Mouse (Mus musculus): ENCODE results near the gene Actl7b.

Actl7b gene

DNA sequence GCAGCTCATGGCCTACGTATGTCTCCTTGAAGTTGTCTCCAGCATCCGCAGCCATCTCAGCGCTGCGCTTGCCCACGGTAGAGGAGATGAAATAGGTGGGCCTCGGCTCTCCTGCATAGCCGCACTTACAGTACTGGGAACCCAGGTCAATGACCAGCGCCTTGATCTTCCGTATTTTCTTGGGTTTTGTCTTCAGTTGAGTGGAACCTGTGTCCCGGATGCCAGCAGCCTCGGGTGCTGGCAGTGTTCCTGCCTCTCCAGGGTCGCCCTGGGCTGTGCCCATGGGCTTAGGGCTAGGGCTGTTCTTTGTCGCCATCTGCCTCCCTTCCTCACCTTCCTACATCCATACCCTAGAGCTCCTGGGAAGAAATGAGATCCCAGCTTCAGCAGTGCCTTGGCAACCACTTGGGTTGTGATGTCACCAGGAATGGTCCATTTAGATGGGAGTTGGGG, at the start of gene Actl7b:
Gene Actl7b (minus strand): TSS at position 403 of the 453 bp plus-strand sequence.
- DNase-seq (ENCODE audit: low spot score) = no peak

- no peak for DNase-seq (ENCODE audit: low spot score)
Measured at GRCm38 (mm10) chr4:56771065-56771464, 29.8 kb upstream of the Actl7b start.

DNA sequence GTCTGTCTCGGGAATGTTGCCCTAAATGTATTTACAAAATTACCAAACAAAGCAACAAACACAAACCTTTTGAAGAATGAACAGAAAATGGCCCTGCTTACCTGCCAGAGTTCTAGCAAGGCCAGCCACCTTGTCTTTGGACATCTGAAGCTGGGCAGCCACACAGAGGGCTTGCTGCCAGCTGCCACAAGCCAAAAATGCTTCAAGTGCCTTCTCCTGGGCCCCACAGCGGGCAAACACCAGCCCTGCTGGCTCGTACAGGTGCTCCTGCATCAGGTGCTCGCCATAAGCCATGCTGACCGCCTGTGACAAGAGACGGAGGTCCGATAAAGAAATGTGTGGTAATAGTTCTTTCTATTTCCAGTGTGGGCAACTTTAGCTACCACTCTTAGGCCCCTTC, 27.7 kb upstream of the Actl7b start:
- DNase-seq (ENCODE audit: low spot score) = no peak

DNA sequence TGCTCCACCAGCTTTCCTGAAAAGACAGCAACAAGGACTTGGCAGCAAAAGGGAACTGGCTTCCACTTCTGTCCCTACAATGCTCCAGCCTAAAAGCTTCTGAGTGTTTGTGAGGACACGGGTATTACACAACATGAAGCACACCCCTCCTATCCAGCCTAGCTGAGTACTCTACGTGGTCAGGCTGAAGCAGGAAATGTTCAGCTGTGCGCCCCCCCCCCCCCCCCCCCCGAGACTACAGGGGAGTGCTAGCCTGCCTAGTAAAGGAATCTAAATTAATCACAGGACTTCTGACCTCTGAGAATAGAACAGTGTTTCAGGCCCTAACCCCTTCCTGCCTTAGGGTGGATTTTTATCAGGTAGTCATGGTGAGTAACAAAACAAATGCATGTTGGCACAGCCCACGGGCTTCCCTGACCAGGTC, 26.6 kb upstream of the Actl7b start:
- no peak for DNase-seq (ENCODE audit: low spot score)

- no peak for DNase-seq (ENCODE audit: low spot score)
Measured at GRCm38 (mm10) chr4:56757693-56758092, 16.4 kb upstream of the Actl7b start.

GRCm38 (mm10) chr4:56756966-56757600, 15.8 kb upstream of the Actl7b start:
- DNase-seq (ENCODE audit: low spot score) = no peak

DNA sequence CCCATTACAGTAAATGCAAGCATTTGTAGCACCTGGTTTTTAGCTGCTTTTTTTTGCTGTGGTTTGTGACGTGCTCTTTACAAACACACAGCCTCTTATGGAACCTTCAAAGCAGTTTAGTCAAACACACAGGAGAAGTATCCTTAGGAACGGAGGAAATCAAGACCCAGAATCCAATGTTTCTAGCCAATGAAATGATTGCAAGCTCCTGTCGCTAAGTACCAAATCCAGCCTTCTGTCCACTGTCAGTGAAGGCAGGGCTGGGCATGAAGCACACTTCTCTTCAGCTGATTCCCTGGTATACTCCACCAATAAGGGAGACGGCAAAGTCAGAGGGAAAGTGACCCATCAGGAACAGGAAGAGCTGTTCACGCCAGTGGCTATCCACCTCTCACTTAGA, 14.8 kb upstream of the Actl7b start:
- DNase-seq (ENCODE audit: low spot score) = no peak

DNA sequence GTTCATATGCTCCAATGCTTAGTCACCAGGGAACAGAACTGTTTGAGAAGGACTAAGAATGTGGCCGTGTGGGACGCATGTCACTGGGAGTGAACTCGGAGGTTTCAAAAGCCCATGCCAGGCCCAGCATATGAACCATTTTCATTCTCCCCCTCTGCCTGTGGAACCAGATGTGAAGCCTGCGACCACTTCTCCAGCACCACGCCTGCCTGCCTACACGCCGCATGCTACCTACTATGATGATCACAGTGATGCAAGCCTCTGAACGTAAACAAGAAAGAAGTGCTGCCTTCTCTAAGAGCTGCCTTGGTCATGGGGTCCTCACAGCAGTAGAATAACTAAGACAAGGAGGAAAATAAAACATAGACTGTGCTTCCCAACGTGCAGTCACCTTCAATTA, 6.2 kb upstream of the Actl7b start:
- no peak for DNase-seq (ENCODE audit: low spot score)

GRCm38 (mm10) chr4:56746345-56746744, 5.1 kb upstream of the Actl7b start:
- no peak for DNase-seq (ENCODE audit: low spot score)

GRCm38 (mm10) chr4:56743363-56744195, 2.3 kb upstream of the Actl7b start, which contains the start of gene Actl7a:
Gene Actl7a (plus strand): TSS chr4:56743413.
- DNase-seq (ENCODE audit: low spot score) = no peak

DNA sequence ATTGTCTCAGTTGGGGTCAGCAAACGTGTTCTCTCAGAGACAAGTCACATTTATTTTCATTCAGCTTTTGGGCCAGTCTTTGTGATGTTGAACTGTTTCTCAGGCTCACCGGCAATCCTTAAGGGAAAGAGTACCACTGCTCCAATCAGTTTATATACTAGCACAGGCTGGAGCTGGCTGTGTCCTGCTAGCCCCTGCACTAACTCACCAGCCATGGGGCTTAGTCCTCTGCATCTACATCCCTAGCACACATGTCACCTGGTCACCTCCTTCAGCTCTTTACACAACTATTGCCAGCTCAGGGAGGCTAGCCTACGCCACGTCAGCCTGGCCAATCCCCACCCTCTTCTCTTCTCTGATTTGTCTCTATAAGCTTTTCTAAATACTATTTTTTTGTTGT, 1.5 kb upstream of the Actl7b start:
- no peak for DNase-seq (ENCODE audit: low spot score)

DNA sequence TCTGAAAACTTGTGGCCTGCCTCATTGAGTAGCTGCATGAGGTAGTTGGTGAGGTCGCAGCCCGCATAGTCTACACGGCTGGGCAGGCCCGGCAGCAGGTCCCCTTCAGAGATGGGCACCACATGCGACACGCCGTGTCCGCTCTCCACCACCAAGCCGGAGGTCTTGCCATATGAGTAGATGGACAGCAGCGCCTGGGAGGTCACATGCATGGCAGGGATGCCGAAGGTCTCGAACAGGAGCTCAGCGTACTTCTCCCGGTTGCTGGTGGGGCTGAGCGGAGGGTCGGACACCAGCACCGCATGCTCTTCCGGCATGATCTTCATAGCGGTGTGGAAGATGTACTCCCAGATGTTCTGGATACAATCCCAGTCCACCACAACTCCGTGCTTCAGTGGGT, 632 bp downstream of the Actl7b start:
- DNase-seq (ENCODE audit: low spot score) = no peak

DNA sequence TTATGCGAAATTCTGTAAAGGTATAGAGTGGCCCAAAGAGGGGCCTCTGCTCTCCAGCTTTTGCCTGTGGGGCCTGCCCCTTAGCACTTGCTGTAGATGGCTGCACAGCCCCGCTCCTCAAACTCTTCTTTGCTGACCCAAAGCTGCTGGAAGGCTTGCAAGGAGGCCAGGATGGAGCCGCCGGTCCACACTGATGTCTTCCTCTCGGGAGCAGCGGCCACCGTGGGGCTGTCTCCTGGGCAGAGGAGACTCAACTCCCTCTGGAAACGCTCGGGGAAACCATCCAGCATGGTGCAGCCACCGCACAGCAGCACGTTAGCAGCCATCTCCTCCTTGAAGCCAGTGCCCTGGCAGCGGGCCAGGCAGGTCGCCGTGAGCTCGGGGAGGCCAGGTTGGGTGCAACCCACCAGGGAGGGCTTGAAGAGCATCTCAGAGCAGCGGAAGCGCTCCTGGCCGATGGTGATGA, 1.2 kb downstream of the Actl7b start, which contains the start of gene Gm26657:
Gene Gm26657 (plus strand): TSS at position 51 of the 466 bp plus-strand sequence.
- DNase-seq (ENCODE audit: low spot score) = no peak

DNA sequence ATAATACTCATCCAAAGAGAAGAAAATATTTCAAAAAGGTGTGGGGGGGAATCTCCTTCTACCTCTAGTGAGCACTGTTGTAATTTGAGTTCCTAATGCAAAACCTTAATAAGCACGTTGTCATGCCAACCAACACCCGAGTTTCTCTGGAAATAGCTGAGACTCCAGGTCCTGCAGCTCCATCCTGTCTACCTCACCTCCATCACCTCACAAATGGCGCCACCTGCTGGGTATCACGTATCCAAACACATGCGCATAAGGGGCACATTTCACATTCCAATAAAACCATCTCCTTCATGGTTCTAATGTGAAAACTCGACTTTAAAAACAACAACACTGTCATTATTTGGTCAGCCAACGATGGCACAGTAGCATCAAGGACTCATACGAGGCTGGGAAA, 15.4 kb downstream of the Actl7b start:
- DNase-seq (ENCODE audit: low spot score) = no peak

GRCm38 (mm10) chr4:56723237-56723636, 18.0 kb downstream of the Actl7b start:
- no peak for DNase-seq (ENCODE audit: low spot score)

DNA sequence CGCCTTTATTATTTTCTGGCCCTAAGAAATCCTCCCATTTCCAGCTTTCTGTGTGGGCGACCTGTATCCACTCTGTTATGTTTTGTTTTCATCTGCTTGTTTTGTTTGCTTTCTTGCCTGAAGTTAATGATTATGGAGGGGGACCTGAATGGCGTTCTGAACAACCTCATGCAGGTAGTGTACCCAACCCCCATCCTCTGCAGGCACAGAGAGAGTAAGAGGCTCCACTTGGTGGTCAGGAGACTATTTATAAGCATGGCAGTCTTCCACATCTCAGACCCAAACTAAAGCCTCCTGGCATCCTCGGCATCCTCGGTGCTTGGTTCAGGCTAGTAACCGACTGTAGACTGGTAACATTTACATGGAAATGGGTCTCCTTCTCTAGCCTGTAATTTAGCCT, 18.9 kb downstream of the Actl7b start:
- DNase-seq (ENCODE audit: low spot score) = no peak

DNA sequence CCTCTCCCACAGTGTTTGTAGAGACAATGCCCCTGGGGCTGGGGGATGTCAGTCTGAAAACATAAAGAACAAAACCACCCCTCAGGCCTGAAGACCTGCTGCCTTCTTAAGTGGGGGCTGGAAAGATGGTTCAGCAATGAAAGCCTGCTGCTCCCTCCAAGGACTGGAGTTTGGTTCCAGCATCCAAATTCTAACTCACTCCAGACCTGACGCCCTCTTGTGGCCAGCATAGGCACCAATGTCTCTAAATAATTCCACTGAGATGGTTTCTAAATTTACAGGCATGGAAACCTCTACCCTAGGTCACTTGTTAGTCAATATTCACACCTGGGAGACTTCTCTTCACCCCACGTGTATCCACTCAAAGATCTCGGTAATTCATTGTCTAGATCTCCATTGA, 19.8 kb downstream of the Actl7b start:
- no peak for DNase-seq (ENCODE audit: low spot score)

DNA sequence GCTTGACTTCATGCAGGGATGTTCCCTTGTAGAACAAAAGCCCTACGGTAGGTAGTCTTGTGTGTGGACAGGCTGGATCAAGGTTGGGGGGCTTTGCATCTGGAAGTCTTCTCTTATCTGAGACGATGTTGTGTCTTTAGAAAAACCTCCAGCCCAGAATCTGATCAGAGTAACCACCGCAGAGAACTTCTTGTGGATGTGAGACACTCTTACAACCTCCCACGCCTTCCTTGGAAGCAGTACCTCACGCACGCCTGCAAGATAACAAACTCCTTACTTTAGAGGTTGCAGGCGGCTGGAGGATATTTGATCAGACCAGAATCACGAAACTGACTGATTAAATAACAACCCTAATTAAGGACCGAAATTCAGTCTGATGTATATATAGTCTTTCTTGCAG, 20.8 kb downstream of the Actl7b start:
- no peak for DNase-seq (ENCODE audit: low spot score)

- no peak for DNase-seq (ENCODE audit: low spot score)
Measured at GRCm38 (mm10) chr4:56719456-56719855, 21.8 kb downstream of the Actl7b start.

DNA sequence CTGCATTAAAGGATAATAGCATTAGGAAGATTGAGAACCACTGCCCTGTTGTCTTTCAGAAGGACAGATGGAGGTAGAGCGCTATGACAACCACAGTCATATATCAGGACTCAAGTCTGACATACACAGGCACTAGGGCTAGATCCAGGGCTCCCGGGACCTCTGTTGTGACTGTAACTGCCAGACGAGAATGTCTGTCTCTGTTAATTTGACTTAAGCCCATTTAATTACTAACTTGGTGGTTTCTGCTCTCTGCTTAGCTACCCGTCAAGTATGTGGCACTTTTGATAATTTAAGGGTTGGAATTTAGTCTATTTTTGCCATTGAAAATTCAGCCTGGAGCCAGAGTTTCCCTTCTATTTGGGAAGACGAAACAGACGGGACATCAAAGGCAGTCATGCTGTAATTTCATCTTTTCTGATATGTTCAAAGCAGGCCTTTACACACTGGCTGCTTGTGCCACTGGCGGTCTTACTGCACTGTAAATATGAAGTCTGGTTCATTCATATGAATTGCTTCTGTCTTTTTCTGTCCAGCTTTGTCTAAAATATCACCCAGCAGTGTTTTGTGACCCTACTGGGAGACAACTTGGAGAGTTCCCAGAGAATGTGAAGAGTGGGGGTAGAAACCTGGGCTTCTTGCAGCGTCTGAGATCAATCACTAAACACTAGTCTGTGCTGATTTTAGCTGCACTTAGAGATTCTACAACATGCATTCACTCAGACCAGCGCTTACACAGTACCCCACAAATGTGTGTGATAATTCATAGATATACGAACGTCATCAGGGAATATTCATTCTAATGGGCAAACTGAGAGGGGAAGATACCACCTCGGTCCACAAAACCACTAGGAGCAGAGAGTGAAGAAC, 22.4 kb downstream of the Actl7b start:
- no peak for DNase-seq (ENCODE audit: low spot score)

- no peak for DNase-seq (ENCODE audit: low spot score)
Measured at GRCm38 (mm10) chr4:56717932-56718331, 23.3 kb downstream of the Actl7b start.

GRCm38 (mm10) chr4:56716801-56717200, 24.4 kb downstream of the Actl7b start:
- no peak for DNase-seq (ENCODE audit: low spot score)

Measured in testis, postnatal 14 days (tissue).